Mouse (Mus musculus): ENCODE results near the gene Timd4. TPM values are rescaled to one million over a fixed set of nuclear protein-coding genes. Genes with fewer than 3 reads are reported as not detected.
A peak's percentile ranks its signal among the peaks of the same experiment; 100 is the strongest.

The Timd4 gene
- polyA plus RNA-seq, 1 experiment from 2014 or later, result not detected

GRCm38 (mm10) chr11:46848221-46848971 lies 37.8 kb downstream of the Timd4 start:
- Histone ChIP-seq H3K27me3 (no peaks in the 10 kb centered on the region), H3K9ac (replicated peaks) (no peak overlapping the region), H3K36me3 (no peaks in the 10 kb centered on the region), H3K27ac (peak overlapping the region; percentile 47; the same call in 1 of the 2 replicates), H3K9me3 (no peaks in the 10 kb centered on the region), H3K4me1 (replicated peaks) (peaks cover 23% of the 10 kb centered on the region), H3K4me3 (replicated peaks) (no peak overlapping the region), H3K4me2 (no peak overlapping the region)
- ATAC-seq (ENCODE audit: insufficient number of reproducible peaks, insufficient read depth, low FRiP score, low TSS enrichment, low read depth), result peak; percentile 75
- 21% methylated on average over 8 of the region's 8 CpGs for WGBS

- Histone ChIP-seq H3K27me3 (no peaks in the 10 kb centered on the region), H3K4me2 (no peak overlapping the region), H3K4me1 (replicated peaks) (no peaks in the 10 kb centered on the region), H3K36me3 (no peaks in the 10 kb centered on the region), H3K27ac (no peak overlapping the region), H3K9ac (replicated peaks) (no peak overlapping the region), H3K9me3 (no peaks in the 10 kb centered on the region), H3K4me3 (replicated peaks) (no peak overlapping the region)
- 74% methylated on average over 1 of the region's 1 CpGs for WGBS
- ATAC-seq (ENCODE audit: insufficient number of reproducible peaks, insufficient read depth, low FRiP score, low TSS enrichment, low read depth), result no peak
Measured at GRCm38 (mm10) chr11:46864809-46865208, 54.2 kb downstream of the Timd4 start.

- no peak for ATAC-seq (ENCODE audit: insufficient number of reproducible peaks, insufficient read depth, low FRiP score, low TSS enrichment, low read depth)
- no peaks in the 10 kb centered on the region for H3K4me1 ChIP-seq (replicated peaks)
- no peak overlapping the region for H3K4me2 ChIP-seq
- no peak overlapping the region for H3K9ac ChIP-seq (replicated peaks)
- no peaks in the 10 kb centered on the region for H3K9me3 ChIP-seq
- no peak overlapping the region for H3K4me3 ChIP-seq (replicated peaks)
- H3K27ac ChIP-seq, result no peak overlapping the region
- no peaks in the 10 kb centered on the region for H3K27me3 ChIP-seq
- WGBS, result 82% methylated on average over 7 of the region's 7 CpGs
- H3K36me3 ChIP-seq, result no peaks in the 10 kb centered on the region
Measured at GRCm38 (mm10) chr11:46868594-46868993, 58.0 kb downstream of the Timd4 start.

GRCm38 (mm10) chr11:46875774-46876173 lies 65.2 kb downstream of the Timd4 start:
- no peaks in the 10 kb centered on the region for H3K9me3 ChIP-seq
- 67% methylated on average over 1 of the region's 1 CpGs for WGBS
- no peak overlapping the region for H3K4me2 ChIP-seq
- no peak overlapping the region for H3K27ac ChIP-seq
- H3K4me1 ChIP-seq (replicated peaks), result no peaks in the 10 kb centered on the region
- no peak overlapping the region for H3K9ac ChIP-seq (replicated peaks)
- no peaks in the 10 kb centered on the region for H3K36me3 ChIP-seq
- no peak overlapping the region for H3K4me3 ChIP-seq (replicated peaks)
- H3K27me3 ChIP-seq, result no peaks in the 10 kb centered on the region
- ATAC-seq (ENCODE audit: insufficient number of reproducible peaks, insufficient read depth, low FRiP score, low TSS enrichment, low read depth), result no peak

GRCm38 (mm10) chr11:46882456-46882855 lies 71.9 kb downstream of the Timd4 start:
- Histone ChIP-seq H3K36me3 (no peaks in the 10 kb centered on the region), H3K4me3 (replicated peaks) (no peak overlapping the region), H3K4me1 (replicated peaks) (no peaks in the 10 kb centered on the region), H3K4me2 (no peak overlapping the region), H3K27me3 (no peaks in the 10 kb centered on the region), H3K9ac (replicated peaks) (no peak overlapping the region), H3K9me3 (no peaks in the 10 kb centered on the region), H3K27ac (no peak overlapping the region)
- no peak for ATAC-seq (ENCODE audit: insufficient number of reproducible peaks, insufficient read depth, low FRiP score, low TSS enrichment, low read depth)
- WGBS, result 89% methylated on average over 2 of the region's 2 CpGs

GRCm38 (mm10) chr11:46889093-46889492 lies 78.5 kb downstream of the Timd4 start:
- ATAC-seq (ENCODE audit: insufficient number of reproducible peaks, insufficient read depth, low FRiP score, low TSS enrichment, low read depth), result no peak
- H3K4me1 ChIP-seq (replicated peaks), result no peaks in the 10 kb centered on the region

More at GRCm38 (mm10) chr11:46889093-46889492, 78.5 kb downstream of the Timd4 start:
- H3K4me2 ChIP-seq, result no peak overlapping the region
- H3K4me3 ChIP-seq (replicated peaks), result no peak overlapping the region
- no peaks in the 10 kb centered on the region for H3K36me3 ChIP-seq
- no peaks in the 10 kb centered on the region for H3K27me3 ChIP-seq
- 82% methylated on average over 3 of the region's 3 CpGs for WGBS
- H3K27ac ChIP-seq, result no peak overlapping the region
- H3K9ac ChIP-seq (replicated peaks), result no peak overlapping the region
- H3K9me3 ChIP-seq, result no peaks in the 10 kb centered on the region

Other genes with a start within 250 kb of the Timd4 start
- gene BC053393, start 239.3 kb upstream of the Timd4 start, polyA plus RNA-seq (2016; fragmentation: Nextera tagmentation; extraction: Ambion mirVana), result 0.16 TPM in 1 of 2 replicates, not detected in the other
- 0.18 TPM in 1 of 2 replicates, not detected in the other for gene Dppa1, start 181.5 kb upstream of the Timd4 start, polyA plus RNA-seq (2016; fragmentation: Nextera tagmentation; extraction: Ambion mirVana)
- gene Timd2, start 103.7 kb upstream of the Timd4 start, polyA plus RNA-seq (2016; fragmentation: Nextera tagmentation; extraction: Ambion mirVana), result not detected in 2 replicates
- gene Havcr1, start 75.7 kb upstream of the Timd4 start, polyA plus RNA-seq (2016; fragmentation: Nextera tagmentation; extraction: Ambion mirVana), result not detected in 2 replicates

All from limb, embryonic 12.5 days (tissue).